In genomic region chr13:112189605-112190004, GRCm38 (mm10) we compare ENCODE assay signal across 15 mouse cellular contexts.
A peak's percentile ranks its signal among the peaks of the same experiment; 100 is the strongest.
DNase-seq lines count a peak whose midpoint lies in the region; ATAC-seq and TF ChIP-seq lines count a peak whose summit lies in the region.
"Had no signal": no experiment of that assay in that cellular context is flagged by ENCODE, and none has a peak within 500 bp of the region (broad histone marks: within the 10 kb centered on the region; RNA-seq: fewer than 3 reads in every experiment).

No protein-coding gene starts in this region.

- peak; percentile 65 for ATAC-seq in intestine, embryonic 15.5 days
- ATAC-seq in intestine, postnatal 0 days, result no peak
- ATAC-seq in intestine, embryonic 16.5 days, result peak; percentile 36; the same call in 1 of the 2 replicates
- ATAC-seq: forebrain, embryonic 15.5 days; midbrain, embryonic 13.5 days had no signal

- H3K4me3 ChIP-seq in intestine, embryonic 15.5 days (replicated peaks), result no peak overlapping the region
- H3K4me3 ChIP-seq in intestine, postnatal 0 days (ENCODE audit: low read depth, low read length), result no peak overlapping the region
- no peak overlapping the region for H3K4me3 ChIP-seq in intestine, embryonic 16.5 days (ENCODE audit: low read length)
- H3K4me3 ChIP-seq: embryonic facial prominence, embryonic 12.5 days; forebrain, embryonic 15.5 days; hindbrain, embryonic 12.5 days; limb, embryonic 13.5 days; midbrain, embryonic 13.5 days; myocyte had no signal

- H3K36me3 ChIP-seq in intestine, embryonic 15.5 days, result no peaks in the 10 kb centered on the region
- H3K36me3 ChIP-seq in intestine, postnatal 0 days (ENCODE audit: control insufficient read depth, insufficient read depth), result no peaks in the 10 kb centered on the region
- no peaks in the 10 kb centered on the region for H3K36me3 ChIP-seq in intestine, embryonic 16.5 days (ENCODE audit: control insufficient read depth, insufficient read depth, low read length)
- H3K36me3 ChIP-seq: embryonic facial prominence, embryonic 12.5 days; forebrain, embryonic 15.5 days; hindbrain, embryonic 12.5 days; limb, embryonic 13.5 days; midbrain, embryonic 13.5 days had no signal

- WGBS in intestine, embryonic 15.5 days, result 31% methylated on average over 5 of the region's 5 CpGs
- WGBS in intestine, postnatal 0 days, result 32% methylated on average over 5 of the region's 5 CpGs
- 31% methylated on average over 5 of the region's 5 CpGs for WGBS in intestine, embryonic 16.5 days

- H3K4me2 ChIP-seq in intestine, embryonic 15.5 days (replicated peaks), result 0 out of 2 replicates have a peak overlapping the region, but pooled peaks have one; percentile 14
- no peak overlapping the region for H3K4me2 ChIP-seq in intestine, postnatal 0 days (replicated peaks; ENCODE audit: low read depth)
- no peak overlapping the region for H3K4me2 ChIP-seq in intestine, embryonic 16.5 days (ENCODE audit: low read depth, low read length)
- H3K4me2 ChIP-seq: embryonic facial prominence, embryonic 12.5 days; forebrain, embryonic 15.5 days; hindbrain, embryonic 12.5 days; limb, embryonic 13.5 days; midbrain, embryonic 13.5 days had no signal

- no peak overlapping the region for H3K27ac ChIP-seq in intestine, embryonic 15.5 days
- H3K27ac ChIP-seq in intestine, postnatal 0 days (ENCODE audit: low read depth, low read length), result no peak overlapping the region
- H3K27ac ChIP-seq in intestine, embryonic 16.5 days (ENCODE audit: low read length), result no peak overlapping the region
- H3K27ac ChIP-seq: embryonic facial prominence, embryonic 12.5 days; forebrain, embryonic 15.5 days; hindbrain, embryonic 12.5 days; limb, embryonic 13.5 days; midbrain, embryonic 13.5 days had no signal

- no peak overlapping the region for H3K9ac ChIP-seq in intestine, embryonic 15.5 days
- no peak overlapping the region for H3K9ac ChIP-seq in intestine, postnatal 0 days (ENCODE audit: low read depth, low read length)
- no peak overlapping the region for H3K9ac ChIP-seq in intestine, embryonic 16.5 days (ENCODE audit: low read depth, low read length)
- H3K9ac ChIP-seq: embryonic facial prominence, embryonic 12.5 days; forebrain, embryonic 15.5 days; hindbrain, embryonic 12.5 days; limb, embryonic 13.5 days; midbrain, embryonic 13.5 days had no signal

- no peak for TF ChIP-seq CTCF in intestine, postnatal 0 days (IDR thresholded peaks at IDR 0.05; ENCODE audit: low read depth)

- peak; percentile 65 to 81 for DNase-seq in kidney, adult 8-10 months
- DNase-seq in kidney, postnatal 25 days, result peak; percentile 57 to 82
- no peak for DNase-seq in thymus, adult 18-20 months
- no peak for DNase-seq in gastrocnemius, postnatal 4 days (ENCODE audit: low spot score in 2 of 2)
- DNase-seq: cerebellum, adult 9-10 months; thymus, adult 2 months had no signal

- peaks cover 32% of the 10 kb centered on the region for H3K4me1 ChIP-seq in intestine, embryonic 15.5 days (replicated peaks)
- no peaks in the 10 kb centered on the region for H3K4me1 ChIP-seq in intestine, postnatal 0 days (replicated peaks; ENCODE audit: control insufficient read depth, insufficient read depth, low read length)
- peaks cover 11% of the 10 kb centered on the region for H3K4me1 ChIP-seq in intestine, embryonic 16.5 days (ENCODE audit: control insufficient read depth, insufficient read depth, low read length)

- no peaks in the 10 kb centered on the region for H3K27me3 ChIP-seq in intestine, embryonic 15.5 days (replicated peaks)
- no peaks in the 10 kb centered on the region for H3K27me3 ChIP-seq in intestine, postnatal 0 days (replicated peaks; ENCODE audit: control insufficient read depth, insufficient read depth, low read length)
- no peaks in the 10 kb centered on the region for H3K27me3 ChIP-seq in intestine, embryonic 16.5 days (replicated peaks; ENCODE audit: control insufficient read depth, insufficient read depth, low read length)
- H3K27me3 ChIP-seq: embryonic facial prominence, embryonic 12.5 days; hindbrain, embryonic 12.5 days; limb, embryonic 13.5 days; midbrain, embryonic 13.5 days had no signal

- no peaks in the 10 kb centered on the region for H3K9me3 ChIP-seq in intestine, embryonic 15.5 days
- H3K9me3 ChIP-seq in intestine, postnatal 0 days (ENCODE audit: control insufficient read depth), result no peaks in the 10 kb centered on the region
- no peaks in the 10 kb centered on the region for H3K9me3 ChIP-seq in intestine, embryonic 16.5 days (ENCODE audit: control insufficient read depth, low read length)
- H3K9me3 ChIP-seq: embryonic facial prominence, embryonic 12.5 days; forebrain, embryonic 15.5 days; hindbrain, embryonic 12.5 days; limb, embryonic 13.5 days; midbrain, embryonic 13.5 days had no signal

Comparison
In these comparisons a context has a peak if more than half of its experiments do, and no peak if none do; other contexts are left out.
1. DNase-seq: peak in kidney, adult 8-10 months (2 of 2) and kidney, postnatal 25 days (2 of 2); none in thymus, adult 18-20 months (0 of 2) and gastrocnemius, postnatal 4 days (0 of 2).